Mouse (Mus musculus): Measurements from ENCODE around the gene Lcn12. TPM values are rescaled to one million over a fixed set of nuclear protein-coding genes. Genes with fewer than 3 reads are reported as not detected.

Lcn12 gene
- not detected in 2 replicates for polyA plus RNA-seq (2012; ENCODE audit: low replicate concordance)

GRCm38 (mm10) chr2:25493476-25493961, at the start of gene Lcn12:
Lcn12 (minus strand) TSS chr2:25493911.

GRCm38 (mm10) chr2:25501593-25502486, 8.1 kb upstream of the Lcn12 start, which contains the start of gene C8g:
C8g (minus strand) TSS chr2:25501719.

GRCm38 (mm10) chr2:25500576-25501405, 7.1 kb upstream of the Lcn12 start, which contains the start of gene Fbxw5:
Fbxw5 (plus strand) TSS chr2:25500750.

GRCm38 (mm10) chr2:25469969-25470368, 23.7 kb downstream of the Lcn12 start, which contains the start of gene Ptgds:
Ptgds (minus strand) TSS chr2:25470046.

GRCm38 (mm10) chr2:25460551-25461309, 33.0 kb downstream of the Lcn12 start, which contains the start of gene Paxx:
Paxx (minus strand) TSS chr2:25461094.

GRCm38 (mm10) chr2:25456205-25456953, 37.3 kb downstream of the Lcn12 start, which contains the start of gene Clic3:
Clic3 (plus strand) TSS chr2:25456838.

Other genes starting within 250 kb of the Lcn12 start
- gene AL732309.1, start 247.0 kb downstream of the Lcn12 start, polyA plus RNA-seq (2012; ENCODE audit: low replicate concordance) = 3.1 and 3.2 TPM in 2 replicates
- gene Tmem203, start 238.5 kb downstream of the Lcn12 start, polyA plus RNA-seq (2012; ENCODE audit: low replicate concordance) = 6.8 and 7.2 TPM in 2 replicates
- 57.8 and 59.6 TPM in 2 replicates for gene Tprn, start 231.3 kb downstream of the Lcn12 start, polyA plus RNA-seq (2012; ENCODE audit: low replicate concordance)
- gene Ssna1, start 221.5 kb downstream of the Lcn12 start, polyA plus RNA-seq (2012; ENCODE audit: low replicate concordance) = 111 and 119 TPM in 2 replicates
- gene Anapc2, start 221.4 kb downstream of the Lcn12 start, polyA plus RNA-seq (2012; ENCODE audit: low replicate concordance) = 11.4 and 18.3 TPM in 2 replicates
- not detected in 2 replicates for gene Tmem210, start 205.8 kb downstream of the Lcn12 start, polyA plus RNA-seq (2012; ENCODE audit: low replicate concordance)
- gene Lrrc26, start 204.0 kb downstream of the Lcn12 start, polyA plus RNA-seq (2012; ENCODE audit: low replicate concordance) = not detected in 2 replicates
- gene Grin1, start 174.7 kb downstream of the Lcn12 start, polyA plus RNA-seq (2012; ENCODE audit: low replicate concordance) = 0.09 and 0.26 TPM in 2 replicates
- gene Man1b1, start 161.6 kb downstream of the Lcn12 start, polyA plus RNA-seq (2012; ENCODE audit: low replicate concordance) = 27.7 and 53.0 TPM in 2 replicates
- 4.2 and 10.5 TPM in 2 replicates for gene Dpp7, start 137.6 kb downstream of the Lcn12 start, polyA plus RNA-seq (2012; ENCODE audit: low replicate concordance)
- gene Uap1l1, start 128.2 kb downstream of the Lcn12 start, polyA plus RNA-seq (2012; ENCODE audit: low replicate concordance) = 5.6 and 9.7 TPM in 2 replicates
- 82.8 and 125 TPM in 2 replicates for gene Sapcd2, start 121.6 kb downstream of the Lcn12 start, polyA plus RNA-seq (2012; ENCODE audit: low replicate concordance)
- 0.67 TPM in 1 of 2 replicates, not detected in the other for gene Entpd2, start 98.0 kb downstream of the Lcn12 start, polyA plus RNA-seq (2012; ENCODE audit: low replicate concordance)
- gene Npdc1, start 94.6 kb downstream of the Lcn12 start, polyA plus RNA-seq (2012; ENCODE audit: low replicate concordance) = 8.1 and 13.5 TPM in 2 replicates
- gene Fut7, start 70.6 kb downstream of the Lcn12 start, polyA plus RNA-seq (2012; ENCODE audit: low replicate concordance) = 2.3 TPM in 1 of 2 replicates, not detected in the other
- 8.3 and 12.8 TPM in 2 replicates for gene Abca2, start 65.2 kb downstream of the Lcn12 start, polyA plus RNA-seq (2012; ENCODE audit: low replicate concordance)
- gene Clic3, start 37.1 kb downstream of the Lcn12 start, polyA plus RNA-seq (2012; ENCODE audit: low replicate concordance) = not detected in 2 replicates
- gene Paxx, start 32.8 kb downstream of the Lcn12 start, polyA plus RNA-seq (2012; ENCODE audit: low replicate concordance) = 30.3 and 31.6 TPM in 2 replicates
- not detected in 2 replicates for gene Ptgds, start 23.9 kb downstream of the Lcn12 start, polyA plus RNA-seq (2012; ENCODE audit: low replicate concordance)
- gene Fbxw5, start 6.8 kb upstream of the Lcn12 start, polyA plus RNA-seq (2012; ENCODE audit: low replicate concordance) = 15.5 and 54.4 TPM in 2 replicates
- gene C8g, start 7.8 kb upstream of the Lcn12 start, polyA plus RNA-seq (2012; ENCODE audit: low replicate concordance) = not detected in 2 replicates
- 3.7 and 9.7 TPM in 2 replicates for gene Traf2, start 53.0 kb upstream of the Lcn12 start, polyA plus RNA-seq (2012; ENCODE audit: low replicate concordance)
- gene Edf1, start 63.9 kb upstream of the Lcn12 start, polyA plus RNA-seq (2012; ENCODE audit: low replicate concordance) = 336 and 839 TPM in 2 replicates
- gene Mamdc4, start 80.9 kb upstream of the Lcn12 start, polyA plus RNA-seq (2012; ENCODE audit: low replicate concordance) = 0.48 and 1.4 TPM in 2 replicates
- 1.0 and 2.6 TPM in 2 replicates for gene Phpt1, start 81.3 kb upstream of the Lcn12 start, polyA plus RNA-seq (2012; ENCODE audit: low replicate concordance)
- gene Ajm1, start 87.8 kb upstream of the Lcn12 start, polyA plus RNA-seq (2012; ENCODE audit: low replicate concordance) = 3.0 and 3.9 TPM in 2 replicates
- 67.9 and 125 TPM in 2 replicates for gene Rabl6, start 114.6 kb upstream of the Lcn12 start, polyA plus RNA-seq (2012; ENCODE audit: low replicate concordance)
- gene Ccdc183, start 123.8 kb upstream of the Lcn12 start, polyA plus RNA-seq (2012; ENCODE audit: low replicate concordance) = not detected in 2 replicates
- gene Tmem141, start 128.1 kb upstream of the Lcn12 start, polyA plus RNA-seq (2012; ENCODE audit: low replicate concordance) = 1.6 and 4.4 TPM in 2 replicates
- gene Fcna, start 134.1 kb upstream of the Lcn12 start, polyA plus RNA-seq (2012; ENCODE audit: low replicate concordance) = 41.7 and 86.1 TPM in 2 replicates
- gene Lcn8, start 159.2 kb upstream of the Lcn12 start, polyA plus RNA-seq (2012; ENCODE audit: low replicate concordance) = not detected in 2 replicates
- not detected in 2 replicates for gene Lcn5, start 164.0 kb upstream of the Lcn12 start, polyA plus RNA-seq (2012; ENCODE audit: low replicate concordance)
- not detected in 2 replicates for gene Lcn6, start 182.9 kb upstream of the Lcn12 start, polyA plus RNA-seq (2012; ENCODE audit: low replicate concordance)
- gene Lcn10, start 188.8 kb upstream of the Lcn12 start, polyA plus RNA-seq (2012; ENCODE audit: low replicate concordance) = not detected in 2 replicates
- gene Obp2a, start 206.1 kb upstream of the Lcn12 start, polyA plus RNA-seq (2012; ENCODE audit: low replicate concordance) = not detected in 2 replicates
- 22.3 and 63.5 TPM in 2 replicates for gene Bmyc, start 212.8 kb upstream of the Lcn12 start, polyA plus RNA-seq (2012; ENCODE audit: low replicate concordance)
- gene Obp2b, start 243.1 kb upstream of the Lcn12 start, polyA plus RNA-seq (2012; ENCODE audit: low replicate concordance) = not detected in 2 replicates